Mouse (Mus musculus) thymus, postnatal 14 days (tissue): Measurements from ENCODE around the gene Armc3.
"Not testable (repeated sequence)": the region's sequence is repeated elsewhere in the genome, so short reads cannot be mapped to it uniquely, and the experiment has no call there.

Source experiments
- DNase-seq: peaks from one replicate; pipeline ENCODE4 v3.0.0; 2021

The Armc3 gene

DNA sequence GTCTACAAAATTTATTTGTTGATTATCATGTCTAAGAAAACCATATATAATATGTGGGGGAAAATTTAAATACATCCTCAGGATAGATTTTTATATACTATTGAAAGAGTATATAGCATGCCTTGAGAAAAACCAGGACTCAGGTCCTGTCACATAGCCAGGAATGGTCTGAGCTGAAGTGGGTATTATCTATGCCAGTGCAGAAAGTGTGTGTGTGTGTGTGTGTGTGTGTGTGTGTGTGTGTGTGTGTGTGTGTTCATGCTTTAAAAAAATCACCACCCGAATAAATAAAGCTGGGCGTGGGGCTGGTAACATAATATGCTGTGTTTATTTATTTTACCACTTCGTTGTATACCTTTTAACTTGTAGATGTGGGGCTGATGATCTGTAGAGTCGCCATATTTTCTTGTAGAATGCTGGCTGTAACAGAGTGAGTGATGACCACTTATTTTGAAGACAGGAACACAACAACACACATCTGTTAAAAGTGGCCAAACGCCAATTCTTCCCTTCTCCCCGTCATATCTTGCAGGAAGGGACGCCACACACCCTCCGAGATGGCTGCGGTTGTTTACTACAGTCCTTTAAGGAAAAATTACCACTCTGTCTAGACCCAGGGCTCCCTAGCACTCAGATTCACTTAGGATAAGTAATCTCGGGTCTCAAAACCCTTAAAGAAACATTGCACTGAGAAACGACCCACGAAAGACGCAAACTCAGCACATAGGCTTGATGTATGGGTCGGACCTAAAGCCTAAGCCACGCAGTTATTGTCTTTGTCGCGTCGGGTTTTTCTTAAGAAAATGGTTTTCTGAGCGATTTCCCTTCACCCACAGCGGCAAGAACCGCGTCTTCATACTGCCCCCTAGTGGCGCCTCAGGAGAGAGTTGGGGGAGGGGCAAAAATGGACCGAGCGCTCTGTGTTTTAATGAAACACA lies 76.8 kb downstream of the Armc3 start:
- DNase-seq = peak; percentile 88

DNA sequence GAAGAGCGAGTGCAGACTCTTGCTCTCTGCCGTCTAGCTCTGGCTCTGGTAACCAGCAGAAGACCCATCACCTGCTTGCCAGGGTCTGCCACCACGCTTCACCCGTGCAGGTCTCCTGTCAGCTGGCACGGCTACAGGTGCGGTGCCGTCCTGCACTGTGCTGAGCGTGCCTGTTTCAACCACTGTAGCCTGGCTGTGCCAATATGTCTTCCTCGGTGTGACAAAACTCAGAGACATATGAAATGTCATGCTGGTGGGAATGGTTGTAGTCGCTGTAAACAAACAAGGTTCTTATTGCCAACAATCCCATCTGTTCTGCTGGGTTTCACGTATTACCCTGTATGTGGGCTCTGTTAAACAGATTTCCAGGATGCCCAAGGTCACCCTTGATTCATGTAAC lies 81.2 kb downstream of the Armc3 start:
- DNase-seq = no peak

DNA sequence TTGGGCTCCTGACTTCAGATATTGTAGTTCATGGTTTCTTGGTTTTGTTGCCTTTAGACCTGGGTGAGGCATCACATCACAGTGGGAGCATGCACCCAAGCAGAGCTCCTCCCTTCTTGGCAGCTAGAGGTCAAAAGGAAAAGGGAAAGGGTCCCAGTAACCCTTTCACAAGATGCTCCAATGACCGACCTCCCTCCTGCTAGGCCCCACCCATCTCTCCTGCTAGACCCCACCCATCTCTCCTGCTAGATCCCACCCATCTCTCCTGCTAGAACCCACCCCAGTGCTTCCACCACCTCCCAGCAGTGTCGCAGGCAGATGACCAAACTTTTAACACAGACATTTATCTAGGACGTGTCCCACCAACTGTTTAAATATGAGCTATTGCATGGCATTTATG lies 93.3 kb downstream of the Armc3 start:
- no peak for DNase-seq

DNA sequence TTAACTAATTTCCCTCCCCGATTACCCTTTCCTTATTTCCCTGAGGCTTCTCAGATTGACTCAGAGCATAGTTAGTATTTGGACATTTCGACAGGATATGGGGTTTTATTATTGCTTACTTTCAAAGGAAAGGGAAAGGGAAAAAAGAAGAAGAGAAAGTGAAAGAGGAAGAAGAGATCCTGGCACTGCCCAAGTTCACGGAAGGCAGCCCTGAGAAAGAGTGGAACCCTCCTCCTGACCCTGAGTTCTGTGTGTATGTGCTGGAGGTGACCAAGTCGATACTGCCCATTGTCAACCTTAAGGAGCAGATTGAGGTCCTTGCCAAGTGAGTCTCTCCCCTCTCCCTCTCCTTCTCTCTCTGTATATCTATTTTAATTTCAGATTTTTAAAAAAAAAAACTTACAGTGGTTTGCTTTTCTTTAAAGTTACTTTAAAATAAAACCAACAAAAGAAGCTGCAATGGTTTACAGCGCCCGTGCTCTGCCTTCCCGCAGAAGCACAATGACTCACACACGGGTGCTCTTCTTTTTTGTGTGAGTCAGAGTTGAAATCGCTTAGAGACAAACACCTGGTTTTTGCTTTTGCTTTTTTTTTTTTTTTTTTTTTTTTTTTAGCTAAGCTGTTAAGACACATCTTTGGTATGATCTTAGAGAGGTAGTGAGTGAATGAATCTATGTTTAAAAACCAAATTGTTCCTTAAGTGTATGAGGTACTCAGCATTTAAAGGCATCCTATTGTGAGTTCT lies 101.4 kb downstream of the Armc3 start:
- peak; percentile 51 for DNase-seq

DNA sequence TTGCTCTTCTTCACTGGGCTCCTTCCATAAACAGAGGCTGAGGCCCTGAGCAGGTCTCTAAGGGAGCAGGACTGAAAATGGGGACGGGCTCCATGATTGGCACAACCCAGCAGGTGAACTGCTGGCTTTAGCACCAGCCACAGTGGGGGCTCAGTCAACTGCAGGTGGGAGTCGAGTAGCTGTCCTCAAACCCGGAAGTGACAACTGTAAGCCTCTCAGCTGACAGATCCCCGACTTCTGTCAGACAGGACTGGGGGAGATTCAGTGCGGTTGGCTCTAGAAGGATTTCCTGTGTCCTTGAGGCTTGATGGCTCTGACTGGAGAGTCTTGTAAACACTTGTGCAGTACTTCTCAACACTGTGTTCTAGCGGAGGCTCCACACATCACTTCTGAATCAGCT lies 102.1 kb downstream of the Armc3 start:
- DNase-seq = peak; percentile 79

DNA sequence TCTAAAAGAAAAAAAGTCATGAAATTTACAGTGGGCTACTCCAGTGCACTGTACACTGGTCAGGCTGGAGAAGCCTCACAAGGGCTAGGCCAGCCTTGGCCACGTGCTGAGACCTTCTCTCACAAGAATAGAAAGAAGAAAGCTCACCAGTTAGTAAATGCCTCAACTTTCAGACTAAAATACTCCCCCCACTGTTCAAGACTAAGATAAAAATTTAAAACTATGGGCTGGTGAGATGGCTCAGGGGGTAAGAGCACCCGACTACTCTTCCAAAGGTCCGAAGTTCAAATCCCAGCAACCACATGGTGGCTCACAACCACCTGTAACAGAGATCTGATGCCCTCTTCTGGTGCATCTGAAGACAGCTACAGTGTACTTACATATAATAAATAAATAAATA lies 104.0 kb downstream of the Armc3 start:
- not testable (repeated sequence) for DNase-seq

DNA sequence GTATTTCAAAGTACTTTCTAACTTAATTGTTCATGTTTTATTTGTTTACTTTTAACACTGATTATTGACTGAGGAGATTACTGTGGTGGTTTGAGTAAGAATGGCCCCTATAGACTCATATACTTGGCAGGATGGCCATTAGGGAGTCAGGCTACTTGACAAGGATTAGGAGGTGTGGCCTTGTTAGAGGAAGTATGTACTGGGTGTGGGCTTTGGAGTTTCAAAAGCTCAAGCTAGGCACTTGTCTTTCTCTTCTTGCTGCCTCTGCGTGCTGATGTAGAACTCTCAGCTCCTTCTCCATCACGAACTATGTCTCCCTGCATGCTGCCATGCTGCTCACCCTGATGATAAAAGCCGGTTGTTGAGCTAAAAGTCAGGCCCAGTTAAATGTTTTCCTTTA lies 111.4 kb downstream of the Armc3 start:
- no peak for DNase-seq

DNA sequence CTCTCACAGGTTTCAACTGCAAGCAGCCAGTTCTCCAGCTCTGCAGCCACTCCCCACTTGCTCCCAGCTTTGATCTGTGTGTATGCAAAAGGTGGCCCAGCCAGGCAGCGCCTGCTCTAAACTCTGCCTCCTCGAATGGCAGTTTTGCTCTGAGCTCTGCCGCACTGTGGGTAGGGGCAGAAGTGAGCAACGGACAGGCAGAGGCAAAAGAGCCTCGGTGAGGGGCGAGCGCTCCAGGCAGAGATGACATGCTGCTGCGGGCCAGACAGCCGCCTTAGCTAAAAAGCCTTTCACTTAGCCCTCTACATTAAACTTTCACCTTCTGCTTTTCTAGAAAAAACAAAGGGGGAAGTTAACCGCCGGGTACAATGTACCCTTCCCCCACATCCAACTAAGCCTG lies 117.0 kb downstream of the Armc3 start:
- DNase-seq = peak; percentile 46

DNA sequence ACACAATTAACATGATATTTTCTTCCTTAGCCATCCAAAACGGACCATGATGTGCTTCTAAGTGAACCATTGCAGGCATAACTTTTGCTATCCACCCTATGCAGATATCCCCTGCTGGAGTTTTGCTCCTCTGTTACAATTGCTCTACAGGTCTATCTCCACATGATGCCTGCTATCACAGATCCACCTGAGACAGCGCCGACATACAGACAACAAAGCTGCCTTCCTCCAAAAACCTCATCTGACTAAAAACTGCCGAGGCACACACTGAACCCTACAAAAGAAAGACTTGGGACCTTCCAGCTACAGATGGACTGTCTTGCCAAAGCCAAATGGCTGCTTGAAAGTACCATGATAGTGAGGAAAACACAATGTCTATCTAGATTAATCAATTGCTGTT lies 117.6 kb downstream of the Armc3 start:
- no peak for DNase-seq

DNA sequence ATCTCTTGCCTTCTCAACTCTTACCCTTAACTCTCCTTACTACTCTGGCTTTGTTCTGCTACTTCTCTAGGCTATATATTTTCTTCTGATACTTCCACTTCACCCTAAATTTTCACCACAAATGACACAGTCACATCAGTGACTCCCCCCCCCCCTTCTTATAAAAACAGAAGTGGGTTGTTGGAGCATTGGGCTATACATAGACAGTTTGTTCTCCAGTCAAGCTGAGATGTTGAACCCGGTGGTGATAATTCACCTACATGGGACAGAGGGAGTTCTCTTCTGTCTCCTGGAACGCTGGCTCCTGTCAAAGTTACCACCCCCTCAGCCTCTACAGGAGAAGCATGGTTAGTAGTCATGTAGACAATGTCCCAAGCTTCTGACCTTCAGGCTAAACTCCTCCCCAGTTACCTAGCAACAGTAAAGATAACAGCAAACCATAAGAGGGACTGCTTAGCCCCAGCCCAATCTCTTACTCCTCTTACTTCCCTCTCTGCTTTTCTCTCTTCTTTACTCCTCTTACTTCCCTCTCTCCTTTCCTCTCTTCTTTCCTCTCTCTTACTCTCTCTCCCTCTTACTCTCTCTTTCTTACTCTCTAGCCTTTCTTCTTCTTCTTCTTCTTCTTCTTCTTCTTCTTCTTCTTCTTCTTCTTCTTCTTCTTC lies 118.2 kb downstream of the Armc3 start:
- not testable (repeated sequence) for DNase-seq

DNA sequence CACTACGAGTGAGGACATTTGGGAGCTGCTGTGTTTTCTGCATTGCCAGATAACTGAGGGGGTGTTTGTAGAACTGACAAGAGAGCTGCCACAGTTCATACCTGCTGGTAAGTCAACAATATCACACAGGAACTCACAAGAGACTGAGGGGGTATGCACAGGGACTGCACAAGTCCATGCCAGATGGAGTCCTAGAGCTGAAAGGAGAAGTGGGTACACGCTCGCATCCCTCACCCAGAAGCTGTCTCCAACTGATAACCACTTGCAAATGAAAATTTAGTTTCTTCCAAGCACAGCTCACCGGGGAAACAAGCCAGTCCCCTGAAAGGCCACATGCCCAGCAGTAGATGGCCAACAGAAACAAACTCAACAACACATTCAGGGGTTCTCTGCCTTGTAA lies 119.4 kb downstream of the Armc3 start:
- DNase-seq = no peak

DNA sequence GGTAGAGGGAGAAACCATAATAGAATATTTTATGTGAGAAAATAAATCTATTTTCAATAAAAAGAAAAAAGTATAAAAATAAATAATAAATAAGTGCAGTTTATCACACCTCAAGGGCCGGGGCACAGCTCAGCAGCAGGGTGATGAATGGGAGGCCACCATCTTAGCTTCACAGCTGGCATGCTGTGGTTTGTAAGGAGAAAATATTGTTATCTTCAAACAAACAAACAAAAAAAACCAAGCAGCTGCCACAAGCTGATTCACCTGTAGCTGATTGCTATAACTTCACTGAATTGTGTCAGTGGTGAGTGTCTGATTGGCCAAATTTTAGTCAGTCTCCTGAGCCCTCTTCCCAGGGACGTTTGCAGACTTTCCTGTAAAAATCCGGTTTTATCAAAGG lies 120.2 kb downstream of the Armc3 start:
- no peak for DNase-seq

DNA sequence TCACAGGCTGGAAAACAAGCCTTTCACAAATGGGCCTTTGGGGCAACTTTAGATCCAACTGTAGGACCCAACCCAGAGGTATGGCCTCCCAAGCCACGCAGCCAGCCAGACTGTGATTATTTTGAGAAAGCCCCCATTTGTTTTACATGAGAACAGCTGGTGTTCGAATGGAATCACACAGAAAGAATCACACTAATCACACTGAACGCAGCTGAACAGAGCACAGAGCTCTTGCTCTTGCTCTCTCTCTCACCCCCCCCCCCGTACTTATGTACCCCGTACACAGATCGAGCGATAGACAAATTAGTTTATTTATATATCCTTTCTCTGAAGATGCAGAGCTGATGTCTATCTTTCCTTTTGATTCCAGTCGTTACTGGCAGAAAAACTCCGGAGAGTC lies 123.3 kb downstream of the Armc3 start:
- no peak for DNase-seq

DNA sequence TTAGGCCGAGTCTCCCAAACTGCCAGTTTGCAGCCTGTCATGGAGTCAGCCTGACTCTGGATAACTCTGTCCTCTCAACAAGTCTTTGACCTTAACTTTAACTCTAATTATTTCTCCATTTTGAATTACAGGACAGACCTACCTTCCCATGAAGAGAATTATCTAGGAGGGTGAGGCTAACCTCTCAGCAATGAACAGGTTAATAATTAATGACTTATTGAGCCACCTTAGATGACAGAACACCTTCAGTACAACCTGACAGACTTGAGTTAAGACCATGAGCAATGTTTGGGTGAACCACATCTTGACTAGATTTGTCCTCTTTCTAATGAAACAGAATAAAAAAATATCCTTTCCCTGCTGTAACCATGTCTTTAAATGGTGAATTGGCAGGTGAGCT lies 127.3 kb downstream of the Armc3 start:
- no peak for DNase-seq

DNA sequence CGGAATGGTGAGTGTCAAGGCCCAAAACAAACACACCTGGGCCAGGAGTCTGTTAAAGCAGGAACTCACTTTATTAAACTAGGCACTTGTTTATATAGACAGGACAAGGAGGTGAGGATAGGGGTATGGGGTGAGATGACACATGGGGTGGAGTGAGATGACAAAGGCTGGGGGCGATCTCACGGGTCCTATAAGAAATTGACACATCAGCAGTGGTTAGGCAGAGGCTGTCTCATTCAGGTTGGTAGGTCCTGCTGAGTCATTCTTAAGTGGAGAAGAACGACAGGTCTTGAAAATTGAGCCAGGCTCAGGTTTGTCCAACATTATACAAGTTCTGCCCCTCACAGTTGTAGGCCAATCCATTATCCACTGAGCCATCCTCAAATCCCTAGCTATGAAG lies 128.7 kb downstream of the Armc3 start:
- no peak for DNase-seq

DNA sequence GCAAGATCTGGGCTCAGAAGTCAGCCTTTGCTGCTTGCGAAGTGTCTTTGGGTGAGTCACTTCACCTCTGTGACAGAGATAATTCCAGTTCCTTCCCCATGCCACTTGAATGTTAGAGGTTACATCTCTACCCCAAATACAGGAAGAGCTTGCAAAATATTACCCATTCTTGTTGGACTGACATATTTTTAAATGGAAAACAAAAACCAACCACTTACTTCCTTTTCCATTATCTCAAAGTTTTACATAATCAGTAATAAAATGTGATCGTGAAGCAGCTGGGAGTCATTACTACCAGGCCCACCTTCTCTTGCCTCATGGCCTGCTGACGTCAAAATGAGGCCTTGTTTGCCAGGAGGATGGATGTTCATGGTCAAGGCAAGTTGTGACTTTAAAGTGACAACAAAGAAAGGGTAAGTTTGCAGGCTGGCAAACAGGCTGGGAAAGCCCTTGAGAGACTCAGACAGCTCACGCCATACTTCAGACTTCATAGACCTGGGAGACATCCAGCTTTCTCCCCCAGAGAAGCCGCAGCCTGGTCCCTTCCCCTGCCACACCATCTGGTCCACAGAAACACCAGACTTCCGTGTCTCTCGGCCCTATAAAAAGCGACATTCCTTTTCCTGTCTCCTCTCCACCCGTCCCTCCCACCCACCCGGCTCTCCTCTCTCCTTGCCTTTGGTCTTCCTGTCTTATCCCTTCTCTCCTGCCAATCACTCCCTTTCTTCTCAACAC lies 145.0 kb downstream of the Armc3 start:
- peak; percentile 9 for DNase-seq

DNA sequence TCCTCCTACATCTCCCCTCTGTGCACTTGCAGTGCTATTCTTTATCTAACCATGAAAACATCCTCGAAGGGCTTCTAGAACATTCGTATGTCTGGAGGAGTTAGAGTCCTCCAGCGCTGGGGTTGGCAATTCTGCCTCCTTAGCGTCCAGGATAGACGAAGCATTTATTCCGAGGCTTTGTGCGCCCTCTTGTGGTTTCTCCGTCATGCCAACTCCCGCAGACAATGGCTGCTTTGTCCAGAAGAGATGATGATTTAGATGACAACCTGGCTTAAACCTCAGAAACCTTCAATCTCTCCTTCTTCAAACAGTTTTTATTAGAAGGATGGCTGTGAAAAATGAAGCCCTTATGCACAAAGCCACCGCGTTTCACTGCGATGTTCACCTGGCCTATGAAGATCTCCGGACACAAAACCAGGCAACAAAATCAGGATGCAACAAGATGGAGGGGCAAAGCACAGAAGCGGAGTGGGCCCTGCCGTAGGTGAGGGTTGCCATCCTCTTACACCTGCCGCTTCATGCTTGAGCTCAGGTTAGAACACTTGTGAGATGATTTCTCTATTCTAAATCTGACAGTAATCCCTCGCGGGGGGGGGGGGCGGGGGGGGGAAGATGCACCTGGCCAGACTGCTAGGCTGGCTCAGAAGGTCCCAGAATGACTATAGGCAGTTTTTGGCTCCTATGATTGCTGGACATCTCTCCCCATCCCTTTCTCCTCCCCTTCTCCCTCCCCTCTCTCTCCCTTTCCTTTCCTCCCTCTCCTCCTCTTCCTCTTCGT lies 145.7 kb downstream of the Armc3 start:
- peak; percentile 90 for DNase-seq

DNA sequence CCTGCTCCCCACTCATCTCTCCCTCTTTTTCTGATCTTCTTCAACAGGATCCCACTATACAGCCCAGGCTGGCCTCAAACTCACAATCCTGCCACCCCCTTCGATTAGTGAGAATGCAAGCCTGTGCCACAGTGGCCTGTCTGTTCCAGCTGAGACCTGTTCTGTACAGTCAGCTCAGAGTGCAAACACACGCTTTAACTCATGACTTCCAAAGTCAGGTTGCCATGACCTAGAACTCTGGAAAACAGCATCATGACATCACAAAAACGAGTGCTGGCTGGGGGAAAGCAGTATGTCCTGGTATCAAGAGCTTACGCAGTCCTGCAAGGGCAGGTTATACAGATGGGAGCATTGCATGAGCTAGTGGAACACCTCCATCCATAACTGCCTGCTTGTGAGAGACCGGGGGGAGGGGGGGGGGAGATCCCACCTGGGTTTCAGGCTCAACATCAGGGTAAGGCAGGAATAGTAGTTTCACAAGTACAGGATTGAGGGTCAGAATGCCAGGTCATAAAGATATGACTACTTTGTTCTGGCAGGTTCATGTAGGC lies 146.4 kb downstream of the Armc3 start:
- DNase-seq = no peak

DNA sequence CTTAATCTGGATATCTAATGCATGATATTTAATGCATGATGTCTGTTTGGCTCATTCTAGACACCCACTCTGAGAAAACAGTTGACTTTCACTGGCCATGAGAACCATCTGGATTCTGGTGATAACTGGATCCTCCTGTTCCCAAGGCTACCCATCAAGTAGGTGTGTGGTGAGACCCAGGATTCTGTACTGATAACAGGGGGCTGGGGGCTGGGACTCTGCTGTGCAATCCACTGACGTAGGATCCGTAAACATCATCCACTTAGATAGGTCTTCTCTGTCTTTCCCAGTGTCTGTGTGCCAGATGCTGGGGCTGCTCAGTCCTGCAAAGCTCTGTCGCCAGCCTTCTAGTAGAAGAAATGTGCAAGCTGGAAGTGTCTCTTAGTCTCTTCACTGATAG lies 149.4 kb downstream of the Armc3 start:
- DNase-seq = no peak

DNA sequence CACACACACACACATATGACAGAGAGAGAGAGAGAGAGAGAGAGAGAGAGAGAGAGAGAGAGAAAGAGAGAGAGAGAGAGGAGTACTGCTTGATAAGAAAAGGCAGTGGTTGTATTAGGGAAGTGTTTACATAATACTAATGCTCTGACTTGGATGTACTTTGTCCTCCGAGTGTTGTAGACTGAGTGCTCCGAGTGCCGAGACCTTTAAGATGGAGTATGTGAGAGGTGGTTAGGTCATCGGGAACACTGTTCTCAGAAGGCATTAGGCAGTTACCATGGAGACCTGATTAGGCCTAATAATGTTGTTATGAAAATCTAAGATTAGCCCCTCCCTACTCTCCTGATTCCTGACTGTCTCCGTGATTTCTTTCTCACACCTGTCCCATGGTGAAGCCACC lies 151.1 kb downstream of the Armc3 start:
- DNase-seq = no peak

DNA sequence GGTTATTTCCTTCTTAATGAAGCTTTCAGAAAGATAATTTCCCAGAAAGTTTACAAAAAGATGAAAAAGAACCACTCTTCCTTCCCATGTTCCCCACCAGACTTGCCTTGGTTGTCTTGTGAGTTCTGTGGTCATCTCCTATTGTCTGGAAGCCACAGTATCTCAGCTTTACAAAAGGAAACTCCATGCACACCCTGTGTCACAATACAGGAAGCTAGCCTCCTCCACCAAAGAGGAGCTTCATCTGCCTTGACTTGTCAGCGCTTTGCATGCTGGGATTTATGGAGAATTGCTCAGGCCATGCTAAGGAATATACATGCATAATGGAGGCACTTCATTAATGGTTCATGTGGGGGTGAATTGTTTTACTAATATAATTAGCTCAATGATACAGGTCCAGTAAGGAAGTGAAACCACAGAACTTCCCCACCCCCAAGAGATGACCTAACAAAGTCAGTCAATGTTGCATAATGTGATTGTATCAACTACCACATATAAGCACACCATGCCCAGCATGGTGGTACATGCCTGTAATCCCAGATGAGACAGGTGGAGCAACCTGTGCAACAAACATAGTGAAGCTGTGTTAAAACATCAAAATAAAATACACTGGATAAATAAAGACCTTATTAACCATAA lies 152.6 kb downstream of the Armc3 start:
- no peak for DNase-seq
